Mouse (Mus musculus) retina, embryonic 14.5 days (tissue): ENCODE results near the gene Mga.

Experiments used
- DNase-seq: peaks from one replicate; pipeline ENCODE4 v3.0.0-alpha.2; 2015; ENCODE audit warnings: low spot score

The Mga gene

GRCm38 (mm10) chr2:119987441-119987840 is 90.4 kb downstream of the Mga start:
- no peak for DNase-seq

GRCm38 (mm10) chr2:119988952-119989351 is 91.9 kb downstream of the Mga start:
- no peak for DNase-seq

- no peak for DNase-seq
Observed at GRCm38 (mm10) chr2:119990881-119991280, 93.9 kb downstream of the Mga start.

GRCm38 (mm10) chr2:119992349-119992748 is 95.3 kb downstream of the Mga start:
- no peak for DNase-seq

GRCm38 (mm10) chr2:119993515-119993914 is 96.5 kb downstream of the Mga start:
- no peak for DNase-seq

GRCm38 (mm10) chr2:119994839-119995238 is 97.8 kb downstream of the Mga start:
- DNase-seq = no peak

GRCm38 (mm10) chr2:119995391-119996281 is 98.6 kb downstream of the Mga start:
- DNase-seq = no peak

GRCm38 (mm10) chr2:119997354-119997753 is 100.3 kb downstream of the Mga start:
- no peak for DNase-seq

- no peak for DNase-seq
Observed at GRCm38 (mm10) chr2:119999731-120000130, 102.7 kb downstream of the Mga start.

- no peak for DNase-seq
Observed at GRCm38 (mm10) chr2:120000882-120001584, 104.0 kb downstream of the Mga start.

GRCm38 (mm10) chr2:120001956-120002355 is 104.9 kb downstream of the Mga start:
- no peak for DNase-seq

- no peak for DNase-seq
Observed at GRCm38 (mm10) chr2:120003970-120004369, 106.9 kb downstream of the Mga start.

- DNase-seq = no peak
Observed at GRCm38 (mm10) chr2:120006696-120007095, 109.7 kb downstream of the Mga start.

GRCm38 (mm10) chr2:120007680-120008210 is 110.7 kb downstream of the Mga start:
- no peak for DNase-seq

GRCm38 (mm10) chr2:120008672-120009071 is 111.6 kb downstream of the Mga start:
- DNase-seq = no peak

GRCm38 (mm10) chr2:120011462-120012200 is 114.6 kb downstream of the Mga start:
- DNase-seq = peak; percentile 77

- DNase-seq = no peak
Observed at GRCm38 (mm10) chr2:120012924-120013323, 115.9 kb downstream of the Mga start.

- DNase-seq = no peak
Observed at GRCm38 (mm10) chr2:120013831-120014486, 116.9 kb downstream of the Mga start.

GRCm38 (mm10) chr2:120015882-120016281 is 118.9 kb downstream of the Mga start:
- no peak for DNase-seq

GRCm38 (mm10) chr2:120017599-120017998 is 120.6 kb downstream of the Mga start:
- DNase-seq = no peak
